Mouse (Mus musculus) urinary bladder, postnatal 36 days (tissue): ENCODE measurements at regions not wholly inside any gene's neighbourhood (a gene's known extent, or its start where the extent isn't known, plus 50 kb on each side); places are given as distances from the start of the nearest gene placed in this dataset.

Experiments used
- DNase-seq, 2 experiments: peaks; one replicate each; pipeline ENCODE4 v3.0.0; 2022; ENCODE audit warnings: low spot score in 2 of 2, mixed read lengths in 1 of 2

DNA sequence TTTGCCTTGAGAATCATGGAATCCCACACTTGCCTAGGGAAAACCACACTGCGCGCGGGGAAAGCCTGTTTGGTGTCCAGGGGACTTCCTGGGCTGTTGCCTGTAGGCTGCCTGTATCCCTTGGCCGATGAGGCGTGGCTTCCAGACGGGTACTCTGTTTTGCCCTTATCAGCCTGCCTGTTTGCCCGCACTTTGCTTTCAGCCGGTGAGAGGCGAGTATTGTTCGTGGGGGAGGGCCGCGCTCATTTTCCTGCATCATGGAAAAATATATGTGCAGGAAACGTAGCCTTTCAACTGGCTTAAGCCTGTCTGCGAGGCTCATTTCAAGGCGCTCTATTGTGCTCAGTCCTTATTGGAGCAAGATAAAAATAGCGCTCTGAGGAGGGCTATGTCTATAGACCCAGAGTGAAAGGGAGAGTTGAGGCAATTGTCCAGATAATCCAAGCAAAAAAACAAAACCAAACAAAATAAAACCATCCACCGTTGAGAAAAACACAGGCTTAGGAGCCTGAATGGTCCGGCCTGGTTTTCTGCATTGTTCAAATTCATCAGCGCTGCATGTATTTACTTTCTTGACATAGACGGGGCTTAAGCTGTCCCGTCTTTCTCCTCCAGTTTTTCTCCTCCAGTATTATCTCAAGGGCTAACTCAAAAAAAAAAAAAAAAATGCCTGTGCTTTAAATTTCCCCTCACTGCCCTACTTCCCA lies 67.9 kb downstream of the Klf5 start:
- DNase-seq, result no peak

- no peak for DNase-seq
Observed at GRCm38 (mm10) chr14:99366996-99367555, 68.6 kb downstream of the Klf5 start.

DNA sequence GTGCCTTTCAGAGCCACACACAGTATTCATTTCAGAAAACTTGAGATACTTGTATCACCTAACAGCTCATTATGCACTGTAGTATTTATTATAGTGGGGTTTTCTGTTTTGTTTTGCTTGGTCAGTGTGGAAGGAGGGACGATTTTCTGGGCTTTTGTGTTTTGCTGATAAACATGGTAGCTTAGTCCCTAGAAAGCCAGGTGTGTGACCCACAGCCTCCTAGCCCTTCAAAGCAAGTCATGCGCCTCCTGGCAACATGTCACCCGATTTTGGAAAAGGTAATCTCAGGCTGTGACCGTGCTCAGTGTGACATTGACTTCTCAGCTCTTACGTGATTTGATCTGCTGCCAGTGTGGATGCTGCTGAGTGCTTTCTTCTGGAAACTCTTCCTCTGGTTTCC lies 70.9 kb downstream of the Klf5 start:
- DNase-seq, result no peak

DNA sequence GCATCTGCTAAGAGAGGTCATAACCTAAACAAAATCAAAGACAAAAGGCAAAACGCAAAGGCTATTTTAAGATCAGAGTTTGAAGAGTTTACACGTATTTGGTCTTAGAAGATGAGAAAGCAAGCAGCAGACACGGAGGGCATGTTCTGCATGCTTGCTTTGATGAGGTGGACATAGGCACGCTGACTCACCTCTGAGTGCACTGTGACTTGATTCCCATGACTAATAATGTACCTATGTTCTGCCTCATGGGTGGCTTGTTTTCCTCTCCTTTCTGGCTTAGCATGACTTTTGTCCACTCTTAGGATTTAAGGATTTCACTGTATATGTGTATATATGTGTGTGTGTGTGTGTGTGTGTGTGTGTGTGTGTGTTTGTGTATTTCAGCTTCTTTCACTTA lies 75.2 kb downstream of the Klf5 start:
- DNase-seq, result no peak

GRCm38 (mm10) chr14:99375040-99375610 lies 76.6 kb downstream of the Klf5 start:
- DNase-seq, result no peak

DNA sequence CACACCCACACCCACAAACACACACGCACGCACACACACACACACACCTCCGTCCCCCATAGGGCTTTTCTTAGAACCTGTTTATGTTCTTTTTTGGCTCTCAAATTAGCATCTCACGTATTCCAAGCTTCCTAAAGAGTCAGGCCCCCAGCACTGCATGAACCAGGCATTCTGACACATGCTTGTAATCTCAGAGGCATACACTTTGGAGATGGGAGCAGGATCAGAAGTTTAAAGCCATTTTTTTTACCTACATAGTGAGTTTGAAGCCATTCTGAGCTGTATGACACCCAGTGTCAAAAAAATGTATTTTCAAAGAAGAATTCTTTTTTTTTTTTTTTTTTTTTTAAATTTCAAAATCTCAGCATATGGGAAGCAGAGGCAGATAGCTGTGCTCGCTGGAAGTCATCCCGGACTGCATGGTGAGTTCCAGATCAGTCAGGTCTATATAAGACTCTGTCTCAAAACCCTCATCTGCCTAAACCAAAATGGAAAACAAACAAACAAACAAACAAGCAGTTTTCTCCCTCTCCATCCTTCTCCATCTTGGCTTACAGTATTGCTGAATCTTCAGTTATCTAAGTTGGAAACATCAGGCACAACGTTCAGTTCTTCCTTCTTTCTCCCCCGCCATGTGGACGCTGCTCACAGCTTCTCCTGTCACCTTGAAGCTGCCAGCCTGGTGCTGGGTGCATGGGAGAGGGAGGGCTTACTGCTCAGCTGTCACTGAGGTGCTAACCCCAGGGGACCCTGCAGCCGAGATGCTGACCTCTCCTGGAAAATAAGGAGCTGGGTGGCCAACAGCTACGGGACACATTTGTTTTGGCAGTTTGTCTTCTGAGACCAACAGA lies 78.4 kb downstream of the Klf5 start:
- no peak for DNase-seq

- no peak for DNase-seq
Observed at GRCm38 (mm10) chr14:99381262-99382017, 82.9 kb downstream of the Klf5 start.

GRCm38 (mm10) chr14:99382051-99382450 lies 83.6 kb downstream of the Klf5 start:
- DNase-seq, result no peak

GRCm38 (mm10) chr14:99383170-99383569 lies 84.7 kb downstream of the Klf5 start:
- no peak for DNase-seq

GRCm38 (mm10) chr14:99387581-99387980 lies 89.1 kb downstream of the Klf5 start:
- DNase-seq, result no peak

DNA sequence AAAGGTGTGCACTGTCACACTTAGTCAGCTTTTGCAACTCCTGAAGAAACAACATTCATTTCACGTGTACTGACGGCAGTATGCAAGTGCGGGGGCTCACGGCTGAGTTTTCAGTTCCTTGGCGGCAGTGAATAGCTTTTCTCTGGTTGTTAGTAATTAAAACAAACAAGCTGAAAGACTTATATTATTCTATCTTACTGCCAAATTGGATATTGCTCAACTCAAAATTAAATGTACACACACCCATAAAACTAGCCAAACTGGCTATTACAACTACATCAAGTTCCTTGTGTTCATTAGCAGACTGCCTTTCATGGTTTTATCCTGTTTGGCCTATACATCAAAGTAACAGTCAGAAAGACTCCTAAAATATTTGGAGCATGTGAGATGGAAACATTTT lies 90.8 kb downstream of the Klf5 start:
- DNase-seq, result no peak

DNA sequence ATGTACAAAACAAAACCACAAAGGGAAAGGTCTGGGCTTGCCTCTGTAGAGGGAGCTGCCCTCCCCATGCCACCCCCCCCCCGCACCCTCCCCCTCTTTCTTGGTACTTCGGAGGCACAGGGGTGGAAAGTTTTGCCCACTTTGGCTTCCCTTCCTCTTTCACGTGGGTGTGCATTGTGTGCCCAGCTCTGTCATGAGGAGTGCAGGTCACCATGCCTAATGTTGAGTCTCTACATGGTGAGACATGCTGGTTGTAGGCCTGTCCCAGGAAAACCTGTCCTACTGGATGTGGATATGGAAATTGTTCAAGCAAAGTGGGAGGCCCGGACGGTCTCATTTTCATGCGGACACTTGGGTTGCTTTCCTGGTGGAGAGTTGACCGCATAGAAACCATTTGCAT lies 93.2 kb downstream of the Klf5 start:
- no peak for DNase-seq

- DNase-seq, result no peak
Observed at GRCm38 (mm10) chr14:99392813-99393212, 94.3 kb downstream of the Klf5 start.

DNA sequence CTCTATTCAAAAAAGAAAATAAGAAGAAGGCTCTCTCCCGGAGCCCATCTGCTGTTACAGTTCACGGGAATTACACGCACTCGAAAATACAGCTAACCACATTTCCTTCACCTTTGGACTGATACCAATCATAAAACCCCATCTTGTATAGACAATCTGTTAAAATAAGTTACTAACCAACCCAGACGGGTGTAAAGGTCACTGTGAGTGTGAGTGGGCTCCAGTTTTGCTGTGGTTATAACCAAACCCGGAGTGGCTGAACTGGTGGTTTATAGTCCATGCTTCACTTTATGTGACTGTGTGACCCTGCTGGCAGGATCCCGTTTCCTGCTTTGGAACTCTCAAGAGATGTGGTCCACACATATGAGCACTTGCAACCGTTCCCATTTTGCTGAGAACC lies 95.1 kb downstream of the Klf5 start:
- DNase-seq, result no peak

DNA sequence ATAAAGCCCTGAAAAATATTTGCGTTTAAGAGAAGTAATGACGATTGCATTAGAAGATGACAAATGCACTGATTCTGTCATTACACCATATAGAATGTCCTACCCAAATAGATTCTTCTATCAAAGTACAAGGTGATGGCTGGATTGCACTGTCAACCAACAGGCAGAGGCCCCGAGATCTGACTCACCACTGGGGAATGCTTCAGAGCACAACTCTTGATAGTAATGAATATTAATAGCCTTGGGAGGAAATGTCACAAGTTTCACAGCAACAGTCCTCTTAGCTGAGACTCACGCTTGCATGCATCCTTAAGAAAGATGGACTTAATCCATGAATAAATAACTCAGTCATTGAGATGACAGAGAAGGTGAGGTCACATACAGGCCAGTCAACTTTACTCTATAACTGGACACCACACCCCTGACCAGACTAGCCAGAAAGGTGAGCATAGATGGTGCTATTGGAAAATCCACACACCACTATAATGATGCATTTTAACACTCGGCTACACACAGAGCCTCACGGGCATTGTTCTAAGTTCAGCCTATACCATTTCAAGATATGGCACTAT lies 104.8 kb downstream of the Klf5 start:
- no peak for DNase-seq

- DNase-seq, result no peak
Observed at GRCm38 (mm10) chr14:99405228-99405627, 106.7 kb downstream of the Klf5 start.

DNA sequence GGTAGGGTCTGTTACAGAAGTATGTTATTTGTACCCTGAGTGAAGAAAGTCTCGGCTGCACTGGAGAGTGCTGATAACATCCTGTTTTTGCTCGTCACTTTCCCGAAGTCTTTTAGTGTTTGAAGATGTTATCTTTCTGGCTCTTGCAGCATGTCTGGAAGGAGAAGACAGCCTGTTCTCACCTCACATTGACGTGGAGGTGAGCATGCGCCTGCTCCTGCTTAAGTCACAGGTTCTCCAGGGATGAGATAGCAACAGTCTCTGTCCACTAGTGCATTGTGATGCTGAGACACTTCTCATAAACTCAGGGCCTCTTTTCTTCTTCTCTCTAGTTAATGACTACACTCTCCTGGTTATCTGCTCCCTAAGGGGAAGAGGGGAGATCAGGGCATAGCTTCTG lies 113.3 kb downstream of the Klf5 start:
- DNase-seq, result no peak

DNA sequence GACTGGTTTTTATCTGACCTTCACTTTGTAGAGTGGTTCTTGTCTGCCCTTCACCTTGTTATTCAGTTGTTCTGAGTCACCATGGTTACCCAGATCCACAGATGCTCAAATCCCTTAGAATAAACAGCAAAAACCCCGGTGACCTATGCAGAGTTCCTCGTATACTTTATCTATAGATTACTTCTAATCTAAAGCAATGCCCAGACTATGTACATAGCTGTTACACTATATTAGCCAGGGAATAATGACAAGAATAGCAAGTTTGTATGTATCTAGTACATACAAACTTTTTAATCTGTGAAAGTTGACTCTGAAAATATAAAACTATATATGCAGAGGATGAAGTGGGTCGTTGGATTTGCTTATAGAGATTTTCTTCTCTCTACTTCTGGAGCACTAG lies 117.7 kb downstream of the Klf5 start:
- DNase-seq, result no peak

- DNase-seq, result no peak
Observed at GRCm38 (mm10) chr14:99418970-99419369, 120.5 kb downstream of the Klf5 start.

GRCm38 (mm10) chr14:99423334-99423733 lies 124.8 kb downstream of the Klf5 start:
- no peak for DNase-seq

DNA sequence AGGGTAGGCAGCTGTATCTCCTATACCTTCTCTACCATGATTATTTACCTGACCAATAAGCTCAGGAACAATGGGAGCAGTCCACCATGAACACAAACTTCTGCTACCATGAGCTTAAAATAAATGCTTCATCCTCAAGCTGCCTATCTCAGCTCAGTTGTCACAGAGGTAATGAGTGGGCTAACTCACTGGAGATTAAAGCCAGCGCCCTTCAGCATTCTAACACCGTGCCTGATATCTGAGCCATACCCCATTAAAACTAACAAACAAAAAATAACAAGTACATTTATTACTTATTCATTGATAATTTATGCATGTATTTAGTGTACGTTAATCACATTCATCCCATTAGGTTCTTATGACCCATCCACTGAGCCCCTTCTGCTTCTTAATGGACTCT lies 128.6 kb downstream of the Klf5 start:
- no peak for DNase-seq
